Mouse (Mus musculus) ovary, adult 18-20 months (tissue): ENCODE results near the gene Myo1f.
"Not testable (repeated sequence)": the region's sequence is repeated elsewhere in the genome, so short reads cannot be mapped to it uniquely, and the experiment has no call there.

Experiments used
- DNase-seq: peaks from one replicate; pipeline ENCODE4 v3.0.0; 2022; ENCODE audit warnings: low spot score, mixed read lengths

Gene Myo1f

DNA sequence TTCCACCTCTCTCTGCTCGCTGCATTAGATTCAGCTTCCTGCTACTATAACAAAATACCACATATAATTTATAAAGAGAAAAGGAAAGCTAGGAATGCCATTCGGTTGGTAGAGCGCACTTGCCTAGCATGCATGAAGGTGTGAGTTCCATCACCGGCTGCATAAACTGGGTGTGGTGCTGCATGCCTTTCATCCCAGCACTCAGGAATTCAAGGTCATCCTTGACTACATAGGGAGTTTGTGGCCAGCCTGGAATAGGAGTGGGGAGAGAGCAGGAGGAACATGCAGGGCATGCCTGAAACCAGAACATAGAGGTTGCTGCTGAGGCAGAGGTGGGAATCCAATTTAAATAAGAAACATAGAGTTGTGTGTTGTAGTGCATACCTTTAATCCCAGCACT lies 28.6 kb downstream of the Myo1f start:
- no peak for DNase-seq

DNA sequence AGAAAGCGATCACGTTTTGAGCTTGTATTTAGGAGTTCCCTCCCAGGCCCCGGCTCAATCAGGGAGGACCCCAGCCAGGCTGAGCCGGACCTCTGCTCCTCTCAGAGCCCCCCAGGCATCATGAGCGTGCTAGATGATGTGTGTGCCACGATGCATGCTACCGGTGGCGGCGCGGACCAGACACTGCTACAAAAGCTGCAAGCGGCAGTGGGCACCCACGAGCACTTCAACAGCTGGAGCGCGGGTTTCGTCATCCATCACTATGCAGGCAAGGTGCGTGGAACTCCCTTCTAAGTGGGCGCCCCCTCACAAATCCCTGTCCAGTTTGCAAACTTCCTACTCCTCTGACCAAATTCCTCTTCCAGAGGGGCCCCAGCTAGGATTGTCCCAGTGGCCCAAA lies 30.5 kb downstream of the Myo1f start:
- no peak for DNase-seq

DNA sequence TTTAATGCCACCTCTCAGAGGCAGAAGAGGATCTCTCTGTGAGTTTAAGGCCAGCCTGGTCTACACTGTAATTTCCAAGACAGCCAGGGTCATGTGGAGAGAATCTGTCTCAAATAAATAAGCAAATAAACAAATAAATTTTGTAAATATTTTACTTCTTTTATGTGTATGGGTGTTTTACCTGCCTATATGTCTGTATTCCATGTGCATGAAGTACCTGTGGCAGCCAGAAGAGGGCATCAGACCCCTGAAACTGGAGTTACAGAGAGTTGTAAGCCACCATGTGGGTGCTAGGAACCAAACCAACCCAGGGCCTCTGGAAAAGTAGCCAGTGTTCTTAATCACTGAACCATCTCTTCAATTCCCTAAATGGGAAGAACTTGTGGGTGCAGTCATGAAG lies 41.8 kb downstream of the Myo1f start:
- DNase-seq = no peak

DNA sequence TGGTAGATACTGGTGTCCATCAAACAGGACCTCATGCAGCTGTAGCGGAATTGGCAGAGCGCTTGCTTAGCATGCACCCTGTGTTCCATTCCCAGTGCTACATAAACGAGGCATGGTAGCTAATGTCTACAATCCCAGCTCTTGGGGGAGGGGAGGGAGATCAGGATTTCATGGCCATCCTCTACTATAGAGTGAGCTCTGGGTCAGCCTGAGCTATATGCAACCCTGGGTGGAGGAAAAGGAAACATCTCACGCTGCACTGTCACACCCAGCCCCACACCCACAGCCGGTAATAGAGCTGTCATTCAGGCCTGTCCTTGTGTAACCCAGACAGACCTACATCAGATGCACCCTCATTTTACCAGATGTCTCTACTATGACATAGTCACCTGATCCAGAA lies 43.0 kb downstream of the Myo1f start:
- no peak for DNase-seq

DNA sequence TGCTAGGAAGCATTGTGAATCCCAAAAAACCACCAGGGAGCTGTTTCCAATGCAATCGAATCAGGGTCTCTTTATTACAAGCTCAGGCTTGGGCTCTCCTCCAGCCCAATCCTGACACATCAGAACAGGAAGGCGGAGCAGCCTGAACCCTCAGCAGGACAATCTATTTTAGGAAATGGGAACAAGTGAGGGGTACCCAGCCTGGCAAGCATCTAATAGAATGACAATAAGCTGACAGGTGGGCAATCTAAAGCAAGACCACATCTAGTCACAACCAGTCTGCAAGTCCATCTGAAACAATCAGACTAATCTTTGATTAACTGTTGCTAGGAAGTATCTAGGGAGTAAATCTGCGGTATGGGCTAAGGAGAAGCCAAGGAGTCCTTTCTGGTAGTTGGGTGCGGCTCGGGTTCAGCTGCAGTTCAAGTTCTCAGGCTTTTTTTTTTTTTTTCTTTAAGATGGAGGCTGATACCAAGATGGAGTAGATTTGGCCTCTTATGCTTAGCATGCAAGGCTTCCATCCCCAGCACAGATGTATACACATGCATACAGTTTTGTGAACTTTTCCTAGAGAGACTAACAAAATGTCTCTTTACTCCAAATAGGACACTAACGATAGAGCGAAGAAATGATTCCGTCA lies 44.4 kb downstream of the Myo1f start:
- no peak for DNase-seq

DNA sequence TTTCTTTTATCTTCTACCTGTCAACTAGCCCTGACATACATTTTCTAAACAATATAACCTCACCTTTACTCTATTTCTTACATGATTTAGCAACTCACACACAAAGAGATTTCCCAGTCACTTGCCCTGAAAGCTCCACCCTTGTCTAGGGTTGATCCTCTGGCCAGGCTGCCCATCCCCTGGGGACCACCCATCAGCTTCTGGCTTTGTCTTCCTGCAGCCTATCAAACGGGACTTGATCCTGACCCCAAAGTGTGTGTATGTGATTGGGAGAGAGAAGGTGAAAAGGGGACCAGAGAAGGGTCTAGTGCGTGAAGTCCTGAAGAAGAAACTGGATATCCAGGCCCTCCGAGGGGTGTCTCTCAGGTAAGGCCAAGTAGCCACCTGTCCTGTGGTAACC lies 45.3 kb downstream of the Myo1f start:
- no peak for DNase-seq

DNA sequence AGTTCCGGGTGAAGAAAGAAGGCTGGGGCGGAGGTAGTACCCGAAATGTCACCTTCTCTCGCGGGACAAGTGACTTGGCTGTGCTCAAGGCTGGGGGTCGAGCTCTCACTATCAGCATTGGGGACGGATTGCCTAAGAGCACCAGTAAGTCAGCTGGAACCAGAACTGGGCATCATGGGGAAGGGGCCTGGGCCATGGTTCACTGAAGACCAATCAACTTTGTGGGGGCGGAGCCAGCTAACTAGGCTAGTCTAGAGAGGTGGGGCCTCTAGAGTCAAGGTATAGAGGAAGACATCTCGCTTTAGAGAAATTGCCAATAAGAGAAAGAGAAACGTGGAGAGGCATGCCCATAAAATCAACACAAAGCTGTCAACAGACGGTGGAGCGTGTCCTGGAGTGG lies 46.4 kb downstream of the Myo1f start:
- DNase-seq = no peak

DNA sequence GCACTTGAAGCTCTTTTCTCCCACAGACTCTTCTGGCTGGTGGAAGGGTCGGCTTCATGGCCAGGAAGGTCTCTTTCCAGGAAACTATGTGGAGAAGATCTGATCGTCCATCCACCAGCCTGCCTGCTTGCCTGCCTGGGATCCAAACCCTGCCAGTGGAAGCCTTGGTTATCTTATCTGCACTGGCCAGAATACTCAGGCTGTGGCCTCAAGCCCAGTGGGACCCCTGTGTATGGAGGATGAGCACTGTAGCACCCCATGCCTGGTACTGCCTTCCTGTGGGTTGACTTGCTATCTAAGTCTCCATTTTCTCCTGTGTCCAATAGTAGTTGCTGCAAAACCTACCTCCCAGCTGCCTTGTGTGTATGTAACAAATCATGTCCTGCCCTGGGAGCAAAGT lies 51.8 kb downstream of the Myo1f start:
- no peak for DNase-seq

DNA sequence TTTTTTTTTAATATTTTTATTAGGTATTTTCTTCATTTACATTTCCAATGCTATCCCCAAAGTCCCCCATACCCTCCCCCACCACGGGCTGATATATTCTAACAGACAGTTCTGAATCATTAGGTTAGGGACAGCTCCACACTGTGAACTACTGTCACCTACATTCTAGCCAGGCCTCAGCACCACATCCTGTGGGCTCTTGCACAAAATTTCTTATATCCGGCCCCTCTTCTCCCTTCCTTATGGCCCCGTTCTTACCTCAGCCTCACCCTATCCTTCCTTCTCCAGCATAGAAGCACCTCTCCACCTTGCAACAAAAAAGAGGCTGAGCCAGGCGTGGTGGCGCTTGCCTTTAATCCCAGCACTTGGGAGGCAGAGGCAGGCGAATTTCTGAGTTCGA lies 55.0 kb downstream of the Myo1f start:
- DNase-seq = no peak

DNA sequence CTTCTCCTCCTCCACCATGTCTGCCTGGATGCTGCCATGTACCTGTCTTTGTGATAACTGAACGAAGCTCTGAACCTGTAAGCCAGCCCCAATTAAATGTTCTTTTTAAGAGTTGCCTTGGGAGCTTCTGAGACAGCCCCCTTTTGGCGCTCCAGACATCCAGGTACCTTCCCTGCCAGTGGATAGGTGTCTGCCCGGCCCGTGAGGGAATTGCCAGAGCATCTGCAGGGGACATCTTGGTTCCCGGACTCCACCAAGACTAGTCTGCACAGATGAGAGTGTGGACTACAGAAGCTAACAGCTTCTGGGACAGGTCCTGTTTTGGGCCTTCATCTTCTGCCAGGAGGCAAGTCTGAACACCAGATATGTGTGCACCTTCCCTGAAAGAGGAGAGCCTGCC lies 58.2 kb downstream of the Myo1f start:
- DNase-seq = not testable (repeated sequence)

DNA sequence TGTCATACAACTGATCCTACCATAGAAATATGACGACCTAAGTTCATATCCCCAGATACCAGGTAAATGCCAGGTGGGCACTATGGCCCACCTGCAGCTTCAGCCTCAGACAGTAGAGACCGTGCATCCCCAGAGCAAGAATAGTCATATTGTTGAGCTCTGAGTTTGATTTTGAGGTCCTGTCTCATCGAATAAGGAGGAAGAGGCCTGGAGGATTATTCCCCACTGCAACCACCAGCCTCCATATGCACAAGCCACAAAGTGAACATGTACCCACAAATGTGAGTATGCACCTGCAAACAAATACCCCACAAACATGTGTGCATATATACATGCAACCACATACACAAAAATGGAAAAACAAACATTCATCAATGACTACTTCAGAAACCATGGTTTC lies 71.8 kb downstream of the Myo1f start:
- no peak for DNase-seq

DNA sequence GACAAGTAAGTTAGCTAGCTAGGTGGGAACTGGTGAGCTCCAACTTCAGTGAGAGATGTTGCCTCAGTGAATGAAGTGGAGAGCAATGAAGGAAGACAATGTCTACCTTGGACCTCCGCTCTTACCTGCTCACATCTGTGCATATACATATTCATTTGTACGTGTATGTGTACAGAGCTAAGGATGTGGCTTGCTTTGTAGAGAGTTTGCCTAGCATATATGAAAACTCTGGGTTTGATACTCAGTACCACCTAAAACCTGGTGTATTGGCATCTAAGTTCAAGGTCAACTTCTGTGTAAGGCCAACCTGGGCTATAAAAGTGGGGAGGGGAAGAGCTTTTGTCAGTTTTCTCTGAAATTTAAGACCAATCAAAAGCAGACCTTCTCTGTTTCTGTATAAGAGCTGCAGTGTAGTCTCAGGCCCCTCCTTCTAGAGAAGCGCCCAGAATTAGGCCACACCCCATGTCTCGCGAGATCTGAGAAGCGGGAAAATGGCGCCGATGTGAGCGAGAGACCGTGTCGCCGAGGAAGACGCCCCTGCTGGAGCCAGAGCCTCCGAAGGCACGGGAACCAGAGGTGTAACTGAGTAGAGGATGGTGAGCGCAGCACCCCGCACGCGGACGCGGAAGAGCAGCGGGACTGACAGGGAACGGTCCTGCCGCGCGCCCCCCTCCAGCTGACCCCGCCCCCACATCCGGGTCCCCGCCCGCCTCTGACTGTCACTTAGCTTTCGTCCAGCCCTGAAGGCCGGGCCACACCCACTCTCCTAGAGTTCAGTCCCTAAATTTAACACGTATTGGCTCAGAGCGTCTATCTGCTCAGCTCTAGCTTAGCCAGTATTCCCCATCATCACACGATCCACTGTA lies 73.3 kb downstream of the Myo1f start, which contains the start of gene Zfp414:
Zfp414 (plus strand) TSS at position 470 of the 866 bp plus-strand sequence.
- DNase-seq = peak; percentile 81

DNA sequence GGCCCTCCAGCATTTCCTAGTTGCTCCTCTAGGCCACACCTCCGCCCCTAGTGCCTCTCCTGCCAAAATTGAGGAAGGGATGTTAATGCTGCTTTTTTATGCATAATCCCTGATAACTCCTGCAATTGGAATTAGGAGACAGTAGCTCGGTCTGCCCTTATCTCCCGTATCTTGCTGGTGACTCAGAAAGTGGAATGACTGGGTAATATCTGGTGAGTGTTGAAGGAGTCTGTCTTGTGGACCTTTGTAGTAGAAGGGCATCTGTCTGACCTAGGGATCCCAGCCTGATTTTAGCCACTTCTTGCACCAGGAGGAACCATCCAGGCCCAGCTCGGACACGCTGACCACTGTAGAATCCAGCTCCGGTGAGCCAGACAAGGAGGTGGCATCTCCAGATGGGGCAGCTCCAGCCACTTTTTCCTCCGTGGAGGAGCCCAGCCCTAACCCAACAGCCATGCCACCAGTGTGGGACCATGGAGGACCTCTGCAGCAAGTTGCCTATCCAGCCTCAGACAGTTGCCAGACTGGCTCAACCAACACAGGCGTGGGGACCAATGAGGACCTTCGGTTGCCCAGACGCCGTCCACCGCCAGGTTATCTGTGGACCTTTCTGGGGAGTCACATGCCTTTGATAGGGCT lies 74.1 kb downstream of the Myo1f start:
- DNase-seq = no peak

DNA sequence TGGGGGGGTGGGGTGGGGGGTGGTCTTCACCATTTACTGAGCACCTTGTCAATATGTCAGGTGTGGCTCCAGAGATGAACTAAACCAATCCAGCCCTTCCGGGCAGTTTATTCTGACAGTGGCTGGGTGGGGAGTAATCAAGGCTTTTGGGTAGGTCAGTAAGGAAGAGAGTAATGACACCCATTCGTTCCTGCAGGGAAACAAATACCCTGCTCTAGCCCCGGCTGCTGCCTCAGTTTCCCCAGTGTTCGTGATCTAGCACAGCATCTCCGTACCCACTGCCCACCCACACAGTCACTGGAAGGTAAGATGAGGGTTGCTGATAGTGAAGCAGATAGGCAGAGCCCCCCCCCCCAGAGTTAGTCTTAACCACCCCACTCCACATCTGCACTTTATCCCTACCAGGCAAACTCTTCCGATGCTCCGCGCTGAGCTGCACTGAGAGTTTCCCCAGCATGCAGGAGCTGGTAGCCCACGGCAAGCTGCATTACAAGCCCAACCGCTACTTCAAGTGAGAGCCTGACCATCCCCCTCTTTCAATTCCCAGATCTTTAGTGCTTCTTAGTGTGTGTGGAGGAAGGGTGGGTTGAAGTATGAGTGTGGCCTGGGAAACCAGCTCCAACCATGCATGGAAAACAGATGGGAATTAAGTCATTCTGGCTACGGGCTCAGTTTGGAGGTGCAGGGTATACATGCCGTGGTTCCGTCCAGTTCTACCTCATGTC lies 74.8 kb downstream of the Myo1f start:
- DNase-seq = no peak

DNA sequence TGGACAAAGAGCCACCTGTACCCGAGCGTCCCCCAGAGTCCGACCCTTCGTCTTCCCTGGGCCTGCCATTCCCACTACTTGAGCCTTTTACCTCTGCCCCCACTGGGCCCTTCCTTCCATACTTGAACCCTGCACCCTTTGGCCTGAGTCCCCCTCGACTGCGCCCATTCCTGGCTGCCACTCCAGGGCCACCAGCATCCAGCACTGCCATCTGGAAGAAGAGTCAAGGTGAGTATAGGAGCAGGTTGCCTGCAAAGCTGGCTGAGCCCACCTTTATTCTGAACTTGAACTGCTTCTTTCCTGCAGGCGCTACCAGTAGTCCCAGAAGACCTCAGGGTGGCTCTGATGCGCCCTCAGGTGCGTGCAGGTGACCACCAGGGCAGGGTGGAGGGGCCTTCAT lies 75.7 kb downstream of the Myo1f start:
- DNase-seq = no peak

DNA sequence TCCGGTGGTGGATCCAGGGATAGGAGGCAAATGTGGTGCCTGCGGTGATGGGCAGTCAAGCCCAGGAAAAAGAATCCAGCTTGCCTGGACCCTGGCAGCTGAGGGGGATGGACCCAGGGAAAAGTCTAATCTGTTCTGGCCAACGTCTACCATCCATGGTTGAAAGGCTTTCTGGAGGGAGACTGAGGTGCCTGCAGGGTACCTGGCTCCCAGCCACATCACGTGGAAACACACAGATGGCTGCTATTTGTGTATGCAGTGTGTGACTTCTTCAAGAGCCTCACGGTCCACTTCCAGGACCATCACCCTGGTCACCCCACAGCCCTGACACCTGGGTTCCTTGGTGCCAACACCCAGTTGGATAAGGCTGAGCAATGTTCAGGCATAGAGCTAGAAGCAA lies 76.3 kb downstream of the Myo1f start:
- DNase-seq = no peak

DNA sequence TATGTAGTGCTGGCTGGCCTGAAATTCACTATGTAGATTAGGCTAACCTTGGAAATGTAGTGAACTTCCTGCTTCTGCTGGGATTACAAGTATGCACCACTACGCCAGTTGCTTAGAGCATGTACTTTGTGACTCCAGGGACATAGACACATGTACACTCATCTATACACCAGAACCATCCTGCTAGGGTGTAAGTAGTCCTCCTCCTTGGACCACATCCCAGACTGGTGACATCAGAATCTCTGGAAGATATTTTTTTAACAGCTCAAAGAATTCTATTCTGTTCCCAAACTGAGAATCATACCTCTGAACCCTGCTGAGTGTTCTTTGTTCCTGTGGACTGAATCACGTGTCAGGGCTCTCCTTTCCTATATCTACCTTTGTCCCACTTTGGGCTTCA lies 81.5 kb downstream of the Myo1f start:
- no peak for DNase-seq

DNA sequence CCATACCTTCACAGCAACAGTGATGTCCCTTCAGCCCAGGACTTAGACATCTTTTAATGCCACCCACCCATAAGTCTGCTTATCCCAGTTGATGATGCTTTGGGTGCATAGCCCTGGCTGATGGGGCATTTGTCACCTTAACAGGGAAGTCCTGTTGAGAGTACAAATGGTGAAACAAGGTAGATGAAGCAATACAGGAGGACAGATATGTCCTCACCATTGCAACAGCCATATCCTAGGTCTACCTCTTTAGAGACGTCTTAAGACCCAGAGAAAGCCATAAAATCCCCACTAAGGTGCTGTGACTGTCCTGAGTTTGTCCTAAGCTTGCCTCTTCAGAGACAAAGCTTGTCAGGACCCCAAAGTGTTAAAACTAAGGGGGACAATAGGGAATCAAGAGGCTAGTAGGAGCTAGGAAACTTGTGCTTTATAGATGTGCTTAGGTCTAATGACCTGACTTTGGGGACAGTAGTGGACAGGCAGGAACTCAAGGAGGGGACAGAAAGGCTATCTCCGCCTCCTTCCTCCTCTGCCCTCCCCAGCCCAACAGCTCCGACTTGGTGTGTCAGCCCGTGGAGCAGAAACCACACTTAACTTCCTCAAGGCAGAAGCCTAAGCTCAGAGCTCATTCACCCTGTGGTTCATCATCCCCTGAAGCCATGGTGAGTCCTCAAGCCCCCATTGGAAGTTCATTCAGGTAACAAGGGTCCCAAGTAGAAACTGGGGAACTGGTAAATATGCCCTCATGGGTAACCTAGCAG lies 82.2 kb downstream of the Myo1f start, which contains the start of gene Pram1:
Pram1 (plus strand) TSS at position 541 of the 761 bp plus-strand sequence.
- DNase-seq = no peak

DNA sequence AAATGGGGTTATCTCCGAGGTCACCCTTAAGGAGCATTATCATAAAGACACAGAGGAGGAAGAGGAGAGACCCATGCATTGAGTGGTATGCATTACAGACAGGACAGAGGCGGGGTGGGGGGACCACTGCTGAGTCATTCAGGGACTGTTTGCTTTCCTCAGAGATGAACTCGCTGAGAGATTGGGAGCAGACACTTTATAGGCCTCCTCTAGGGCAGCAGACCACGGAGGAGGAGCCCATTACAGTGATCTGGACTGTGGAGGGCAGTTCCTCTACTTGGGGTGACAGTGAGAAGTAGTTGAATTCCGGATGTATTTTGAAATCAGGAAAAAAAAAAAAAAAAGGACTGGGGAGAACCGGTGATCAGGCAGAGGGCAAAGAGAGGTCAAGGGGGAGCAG lies 84.2 kb downstream of the Myo1f start:
- no peak for DNase-seq

DNA sequence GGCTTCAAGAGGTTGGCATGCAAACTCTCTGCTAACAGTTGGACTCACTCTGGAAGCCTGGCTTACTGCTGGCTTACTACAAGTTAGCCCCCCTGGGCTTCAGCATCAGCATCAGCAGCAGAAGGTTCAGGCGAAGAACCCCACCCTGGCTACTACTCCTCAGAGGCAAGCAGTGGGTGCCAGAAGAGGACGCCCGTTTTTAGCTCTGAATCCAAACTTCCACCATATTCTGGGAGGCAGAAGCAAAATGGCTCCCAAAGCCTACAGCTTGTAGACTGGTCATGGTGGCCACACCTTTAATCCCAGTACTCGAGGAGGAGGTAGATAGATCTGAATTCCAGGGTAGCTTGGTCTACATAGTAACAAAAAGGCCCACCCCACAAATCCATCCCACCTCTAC lies 88.6 kb downstream of the Myo1f start:
- no peak for DNase-seq

DNA sequence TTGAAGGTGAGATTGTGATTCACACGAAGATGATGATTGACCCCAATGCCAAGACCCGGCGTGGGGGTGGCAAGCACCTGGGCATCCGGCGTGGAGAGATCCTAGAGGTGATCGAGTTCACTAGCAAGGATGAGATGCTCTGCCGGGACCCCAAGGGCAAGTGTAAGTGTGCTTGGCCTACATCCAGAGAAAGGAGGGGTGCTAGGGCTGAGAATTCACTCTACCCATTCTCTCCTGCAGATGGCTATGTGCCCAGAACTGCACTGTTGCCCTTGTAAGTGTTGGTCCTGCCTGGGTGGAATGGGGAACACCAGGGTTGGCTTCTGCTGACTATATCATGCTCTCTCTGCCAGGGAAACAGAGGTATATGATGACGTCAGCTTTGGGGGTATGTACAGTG lies 89.6 kb downstream of the Myo1f start:
- DNase-seq = no peak
